Mouse (Mus musculus) ovary, adult 10 weeks (tissue): ENCODE measurements around the gene Ankrd34a. TPM values are rescaled to one million over a fixed set of nuclear protein-coding genes. Genes with fewer than 3 reads are reported as not detected.

ENCODE experiments used
- polyA plus RNA-seq: library from polyadenylated mRNA; stranded (reverse); fragments of 350-450 nt; fragmentation: Illumina TruSeq; extraction: RNeasy Lipid Tissue Mini Kit (QIAGEN cat#74804); gene quantifications from one replicate; pipeline ENCODE4 v1.2.3, GENCODE M21; 2014

The Ankrd34a gene
- polyA plus RNA-seq = not detected

DNA sequence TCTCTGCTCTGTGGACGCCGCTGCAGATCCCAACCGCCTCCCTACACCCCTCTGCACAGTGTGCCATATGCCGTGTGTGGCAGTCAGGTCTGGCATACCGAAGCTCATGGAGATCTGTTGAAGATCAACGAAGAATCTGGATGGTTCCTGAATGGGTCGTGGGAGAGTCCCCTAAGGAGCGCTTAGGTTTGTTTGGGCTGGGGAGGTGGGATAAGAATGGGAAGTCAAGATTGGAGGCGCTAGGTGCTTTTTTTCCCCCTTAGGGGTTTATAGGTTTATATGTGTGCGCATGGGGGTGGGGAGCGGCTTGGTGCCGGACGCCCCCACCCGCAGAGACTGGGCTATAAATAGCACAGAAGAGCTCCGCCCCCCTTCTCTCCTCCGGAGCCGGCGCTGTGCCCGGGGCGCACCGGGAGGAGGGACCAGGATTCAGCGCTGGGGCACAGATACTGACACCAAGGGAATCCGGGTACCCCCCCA is at the start of gene Ankrd34a:
Gene Ankrd34a (plus strand): TSS at position 409 of the 480 bp plus-strand sequence.

DNA sequence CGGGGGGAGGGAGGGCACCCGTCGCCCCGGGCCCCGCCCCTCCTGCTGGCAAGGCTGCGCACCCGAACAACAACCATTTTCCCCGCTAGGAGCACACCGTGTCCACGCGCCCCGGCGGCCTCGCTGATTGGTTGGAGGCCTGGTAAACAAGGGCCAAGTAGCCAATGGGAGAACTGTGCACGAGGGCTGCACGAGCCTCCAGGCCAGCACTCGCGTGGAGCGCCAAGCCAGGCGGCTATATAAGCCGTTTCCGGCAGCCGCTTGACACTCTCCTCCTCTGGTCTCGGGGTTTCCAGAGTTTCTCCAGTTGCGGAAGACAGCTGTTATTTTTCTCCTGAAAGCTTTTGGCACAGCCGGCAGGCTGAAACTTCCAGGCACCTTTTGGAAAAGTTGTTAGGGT is 38.7 kb upstream of the Ankrd34a start, which contains the start of gene Txnip:
Gene Txnip (plus strand): TSS at position 264 of the 400 bp plus-strand sequence.

DNA sequence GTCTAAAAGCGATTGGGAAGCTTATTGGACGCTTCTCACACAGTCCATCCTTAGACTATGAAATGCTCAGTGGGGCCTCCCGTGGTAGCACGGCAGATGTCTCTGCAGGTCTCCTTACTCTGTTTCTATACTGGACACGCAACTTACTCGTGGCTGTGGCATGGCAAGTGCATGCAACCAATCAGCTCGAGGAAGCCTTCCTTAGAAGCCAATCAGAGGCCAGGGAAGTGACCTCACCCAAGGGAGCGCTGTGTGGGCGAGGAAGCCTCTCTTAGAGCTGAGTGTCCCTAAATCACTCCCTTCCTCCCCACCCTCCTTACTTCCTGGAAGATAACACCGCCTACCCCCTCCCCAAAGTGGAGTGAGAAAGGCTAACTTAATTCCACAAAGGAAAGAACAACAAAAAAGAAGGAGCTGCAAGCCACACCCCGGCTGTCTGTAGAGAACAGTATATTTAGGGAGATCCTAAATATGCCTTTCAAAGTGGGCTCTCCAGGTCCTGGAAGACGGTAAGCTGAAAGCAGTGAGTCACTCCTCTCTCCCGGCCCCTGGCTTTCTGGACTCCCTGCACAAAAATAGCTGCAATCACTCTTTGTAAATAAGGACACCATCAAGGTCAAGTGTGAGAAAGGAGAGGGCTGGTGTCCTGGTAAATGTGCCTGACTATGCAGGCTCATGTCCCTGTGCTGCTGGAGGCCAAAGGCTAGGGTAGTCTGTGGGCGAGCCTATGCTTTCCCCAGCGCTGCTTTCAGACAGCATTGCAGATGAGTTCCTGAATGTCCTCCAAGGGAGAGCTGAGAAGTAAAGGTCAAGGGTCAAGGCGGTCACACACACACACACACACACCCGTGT is 19.5 kb upstream of the Ankrd34a start, which contains the start of gene Gm16253:
Gene Gm16253 (plus strand): TSS at position 295 of the 852 bp plus-strand sequence.

DNA sequence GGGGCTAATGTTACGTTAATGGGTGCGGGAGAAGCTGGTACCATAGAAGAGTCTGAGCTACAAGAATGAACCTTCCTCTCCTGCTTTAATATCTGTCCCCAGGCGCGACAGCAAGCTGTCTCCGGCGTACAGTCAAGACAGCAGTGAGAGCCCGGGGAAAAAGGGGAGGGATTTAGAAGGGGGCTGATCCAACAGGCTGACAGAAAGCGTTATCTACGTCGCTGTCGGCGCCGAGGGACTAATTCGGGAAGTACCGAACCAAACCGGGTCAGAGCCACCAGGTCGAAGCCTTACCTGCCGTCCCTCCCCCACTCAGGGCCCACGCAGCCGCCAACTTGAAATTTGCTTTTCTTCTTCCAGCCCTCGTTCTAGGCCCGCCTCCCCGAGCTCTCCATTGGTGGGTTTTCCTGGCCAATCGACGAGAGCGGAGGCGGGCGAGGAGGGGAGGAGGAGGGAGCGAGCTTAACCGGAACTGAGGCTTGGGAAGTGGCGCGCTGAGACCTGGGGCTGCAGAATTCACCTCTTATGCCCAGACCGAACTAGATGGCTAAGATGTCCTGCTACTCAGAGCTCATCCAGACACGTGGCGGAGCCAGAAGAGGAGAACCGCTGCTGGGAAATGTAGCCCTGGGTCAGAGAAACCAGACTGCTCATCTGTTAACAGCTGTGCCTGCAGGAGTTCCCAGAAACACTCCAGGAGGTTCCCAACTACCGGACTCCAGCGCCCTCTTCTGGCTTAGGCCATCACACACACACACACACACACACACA is 2.5 kb upstream of the Ankrd34a start, which contains the start of gene Polr3gl:
Gene Polr3gl (minus strand): TSS at position 392 of the 771 bp plus-strand sequence.

DNA sequence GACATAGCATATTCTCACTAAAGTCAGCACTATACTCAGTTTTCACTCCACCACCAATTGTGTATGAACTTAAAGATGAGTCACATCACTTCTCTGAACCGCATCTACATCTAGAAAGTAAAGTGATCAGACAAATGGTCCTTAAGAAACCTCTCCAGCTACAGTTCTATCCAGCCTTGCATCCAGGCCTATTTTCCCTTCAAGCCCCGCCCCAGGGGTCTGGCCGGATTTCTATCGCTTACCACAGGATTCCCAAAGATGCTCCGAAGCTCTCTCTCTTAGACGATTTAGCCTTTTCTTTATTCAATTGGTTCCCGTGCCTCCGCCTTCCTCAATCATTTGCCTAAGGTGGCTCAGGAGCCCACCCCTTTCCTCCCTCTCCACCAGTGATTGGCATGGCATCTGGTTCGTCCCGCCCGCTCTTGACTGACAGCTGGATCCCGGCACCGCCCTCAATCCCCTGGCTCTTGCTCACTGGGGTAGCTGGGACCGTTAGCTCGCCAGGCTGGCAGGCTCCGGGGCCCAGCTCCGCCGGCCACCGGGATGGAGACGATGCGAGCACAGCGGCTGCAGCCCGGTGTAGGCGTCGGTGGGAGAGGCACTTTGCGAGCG is 4.3 kb downstream of the Ankrd34a start, which contains the start of gene Lix1l:
Gene Lix1l (plus strand): TSS at position 511 of the 612 bp plus-strand sequence.

DNA sequence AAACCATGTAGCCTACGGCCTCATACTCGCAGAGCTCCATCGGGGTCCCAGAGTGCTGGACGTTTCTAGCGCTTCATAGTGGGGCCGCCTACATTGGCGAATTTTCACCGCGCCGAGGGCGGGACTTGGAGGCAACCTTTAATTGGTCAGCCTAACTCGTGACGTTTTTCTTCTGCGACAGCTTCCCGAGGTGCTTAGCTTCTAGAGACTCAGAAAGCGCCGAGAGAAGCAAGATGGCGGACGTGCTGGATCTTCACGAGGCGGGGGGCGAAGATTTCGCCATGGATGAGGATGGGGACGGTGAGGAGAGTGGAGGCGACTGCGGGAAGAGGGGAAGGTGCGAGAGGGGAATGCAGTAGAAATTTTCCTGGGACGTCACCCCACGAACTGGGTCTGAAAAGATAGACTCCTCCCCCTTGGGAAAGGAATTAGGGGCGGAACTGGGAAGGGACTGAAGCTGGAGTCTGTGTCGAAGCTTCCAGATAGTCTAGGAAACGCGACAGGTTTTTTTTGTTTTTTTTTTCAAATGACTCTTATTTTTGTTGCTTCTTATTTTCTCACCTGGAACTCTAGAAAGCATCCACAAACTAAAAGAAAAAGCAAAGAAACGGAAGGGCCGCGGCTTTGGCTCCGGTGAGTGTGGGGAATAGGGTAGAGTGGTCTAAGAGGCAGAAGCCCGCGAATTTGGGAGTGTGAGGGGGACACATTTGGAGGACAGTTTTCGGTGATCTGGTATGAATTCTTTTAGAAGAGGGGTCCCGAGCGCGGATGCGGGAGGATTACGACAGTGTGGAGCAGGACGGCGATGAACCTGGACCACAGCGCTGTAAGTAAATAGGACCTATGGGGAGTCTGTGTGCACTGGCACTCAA is 33.5 kb downstream of the Ankrd34a start, which contains the start of gene Rbm8a:
Gene Rbm8a (plus strand): TSS at position 205 of the 872 bp plus-strand sequence.

DNA sequence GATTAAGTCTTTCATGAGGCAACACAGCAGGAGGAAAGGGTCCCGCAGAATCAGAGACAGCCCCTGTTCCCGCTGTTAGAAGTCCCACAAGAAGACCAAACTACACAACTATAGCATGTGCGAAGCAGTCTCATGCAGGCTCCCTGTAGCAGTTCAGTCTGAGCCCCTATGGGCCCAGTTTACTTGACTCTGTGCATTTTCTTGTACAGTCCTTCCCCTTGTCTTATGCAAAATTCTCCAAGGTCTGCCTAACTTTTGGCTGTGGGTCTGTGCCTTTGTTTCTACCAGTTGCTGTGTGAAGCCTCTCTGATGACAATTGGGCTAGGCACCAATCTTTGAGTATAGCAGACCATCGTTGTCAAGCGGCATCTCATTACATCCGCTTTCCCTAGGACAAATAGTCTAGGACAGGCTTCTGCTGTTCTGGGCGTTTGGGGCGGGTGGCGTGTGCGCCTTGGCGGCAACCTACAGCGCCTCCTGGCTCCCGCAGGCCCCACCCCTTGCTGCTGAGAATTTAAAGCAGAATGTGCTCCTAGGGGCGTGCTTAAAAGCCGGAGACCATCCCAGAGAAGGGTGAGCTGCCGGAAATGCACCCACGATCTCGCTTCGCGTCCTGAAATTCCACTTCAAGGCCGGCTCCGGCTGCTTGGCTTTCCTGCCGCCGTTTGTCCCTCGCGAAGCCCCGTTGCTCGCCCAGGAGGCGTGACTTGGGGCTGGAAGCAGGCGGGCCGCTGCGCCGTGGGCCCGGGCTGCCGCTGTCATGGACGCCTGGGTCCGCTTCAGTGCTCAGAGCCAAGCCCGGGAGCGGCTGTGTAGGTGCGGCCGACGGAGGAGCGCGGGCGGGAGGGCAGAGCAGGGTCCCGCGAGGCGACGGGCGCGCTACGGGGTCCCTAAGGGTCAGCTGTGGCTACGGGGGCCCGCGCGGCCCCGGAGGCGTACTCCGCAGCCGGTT is 38.8 kb downstream of the Ankrd34a start, which contains the start of the genes Pex11b and Gm42957:
Gene Pex11b (plus strand): TSS at position 449 of the 952 bp plus-strand sequence.
Gene Gm42957 (plus strand): TSS at position 547 of the 952 bp plus-strand sequence.

DNA sequence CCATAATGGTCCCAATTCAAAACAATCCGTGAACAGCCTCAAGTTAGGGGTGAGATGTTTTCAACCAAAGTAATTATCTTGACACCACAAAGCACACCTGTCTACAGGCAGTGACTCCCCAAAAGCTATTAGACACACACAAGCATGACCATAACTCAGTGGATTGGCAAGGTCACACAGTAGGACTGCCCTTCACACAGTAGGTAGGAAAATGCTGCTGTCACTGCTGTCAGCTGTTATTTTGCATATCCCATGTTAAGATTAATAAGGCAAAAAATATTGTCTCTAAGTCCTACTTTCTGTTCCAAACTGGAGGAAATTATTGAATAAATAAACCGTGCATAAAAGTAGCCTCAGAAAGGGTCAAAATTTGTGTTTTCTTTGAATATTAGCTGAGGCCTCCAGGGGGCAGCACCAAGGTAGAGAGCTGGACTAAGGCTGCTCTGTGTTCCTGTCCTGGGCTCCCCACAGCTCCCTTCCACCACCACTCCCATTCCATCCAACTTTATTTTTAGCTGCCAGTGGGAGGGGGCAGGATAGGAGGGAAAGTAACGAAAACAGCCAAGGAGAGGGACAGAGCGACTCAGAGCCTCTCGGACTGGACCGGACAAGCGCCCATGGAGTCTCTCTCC is 48.7 kb downstream of the Ankrd34a start, which contains the start of gene Itga10:
Gene Itga10 (plus strand): TSS at position 567 of the 632 bp plus-strand sequence.

Other genes starting within 250 kb of the Ankrd34a start
- not detected for gene BC107364, start 144.3 kb upstream of the Ankrd34a start, polyA plus RNA-seq
- 0.29 TPM for gene Hfe2, start 71.5 kb upstream of the Ankrd34a start, polyA plus RNA-seq
- 596 TPM for gene Txnip, start 38.7 kb upstream of the Ankrd34a start, polyA plus RNA-seq
- gene Gm16253, start 19.7 kb upstream of the Ankrd34a start, polyA plus RNA-seq = not detected
- 90.1 TPM for gene Polr3gl, start 2.5 kb upstream of the Ankrd34a start, polyA plus RNA-seq
- 92.1 TPM for gene Lix1l, start 4.5 kb downstream of the Ankrd34a start, polyA plus RNA-seq
- 56.2 TPM for gene Rbm8a, start 33.3 kb downstream of the Ankrd34a start, polyA plus RNA-seq
- gene Pex11b, start 38.7 kb downstream of the Ankrd34a start, polyA plus RNA-seq = 19.8 TPM
- not detected for gene Gm42957, start 38.8 kb downstream of the Ankrd34a start, polyA plus RNA-seq
- 0.54 TPM for gene Itga10, start 48.9 kb downstream of the Ankrd34a start, polyA plus RNA-seq
- gene Ankrd35, start 73.5 kb downstream of the Ankrd34a start, polyA plus RNA-seq = 1.1 TPM
- gene Pias3, start 99.7 kb downstream of the Ankrd34a start, polyA plus RNA-seq = 5.3 TPM
- not detected for gene Nudt17, start 111.9 kb downstream of the Ankrd34a start, polyA plus RNA-seq
- gene Polr3c, start 131.0 kb downstream of the Ankrd34a start, polyA plus RNA-seq = 19.1 TPM
- gene Rnf115, start 131.0 kb downstream of the Ankrd34a start, polyA plus RNA-seq = 114 TPM
- 1.5 TPM for gene Pdzk1, start 232.6 kb downstream of the Ankrd34a start, polyA plus RNA-seq
- gene Cd160, start 232.7 kb downstream of the Ankrd34a start, polyA plus RNA-seq = 2.3 TPM